Mouse (Mus musculus) left cerebral cortex, postnatal 36 days (tissue): Measurements from ENCODE around the gene Msmo1. TPM values are rescaled to one million over a fixed set of nuclear protein-coding genes. Genes with fewer than 3 reads are reported as not detected.

ENCODE experiments used
- DNase-seq, 2 experiments: peaks; one replicate each; pipeline ENCODE4 v3.0.0; 2021 to 2022; ENCODE audit warnings: low spot score in 2 of 2, mixed read lengths in 1 of 2
- intact Hi-C: fragments of 180-260 bp; cut with DNase I; formaldehyde crosslinking; loops from one replicate; pipeline ENCODE4 v1.15.1; 2025
- total RNA-seq, 2 experiments: library from RNA; stranded (reverse); gene quantifications; 2 replicates each; pipeline ENCODE4 v1.2.3; 2021

Msmo1 gene
- total RNA-seq, 2 experiments from 2014 or later = 87.9 to 94.2 TPM

- intact Hi-C loops = no loop called here
- no peak for DNase-seq
These were observed 10.4 kb downstream of the Msmo1 start for GRCm38 (mm10) chr8:64723206-64723605.

GRCm38 (mm10) chr8:64717868-64718267 lies 15.7 kb downstream of the Msmo1 start:
- no peak for DNase-seq
- intact Hi-C loops = no loop called here

GRCm38 (mm10) chr8:64712499-64712898 lies 21.1 kb downstream of the Msmo1 start:
- DNase-seq = no peak
- intact Hi-C loops = no loop called here

GRCm38 (mm10) chr8:64711544-64711943 lies 22.0 kb downstream of the Msmo1 start:
- DNase-seq = no peak
- intact Hi-C loops = no loop called here

GRCm38 (mm10) chr8:64707481-64707880 lies 26.1 kb downstream of the Msmo1 start:
- intact Hi-C loops = no loop called here

GRCm38 (mm10) chr8:64703191-64703590 lies 30.4 kb downstream of the Msmo1 start:
- intact Hi-C loops = no loop called here
- no peak for DNase-seq

More at GRCm38 (mm10) chr8:64707481-64707880, 26.1 kb downstream of the Msmo1 start:
- DNase-seq = no peak

GRCm38 (mm10) chr8:64692651-64693201 lies 40.9 kb downstream of the Msmo1 start, which contains the start of gene Cpe:
Cpe (minus strand) TSS chr8:64693054.
- peak; percentile 89 to 91 for DNase-seq
- intact Hi-C loops = loop anchor here (1.0 to 5.0 kb wide), 2 partner anchors 35 to 74 kb away; no protein-coding TSS in a partner anchor

- peak; percentile 23 to 35 for DNase-seq
- intact Hi-C loops = loop anchor here (1.0 to 5.0 kb wide), 2 partner anchors 34 to 73 kb away; no protein-coding TSS in a partner anchor
These were observed 41.8 kb downstream of the Msmo1 start for GRCm38 (mm10) chr8:64691591-64692401.

- intact Hi-C loops = loop anchor here (5.0 kb wide), 1 partner anchor 34 kb away; no protein-coding TSS in a partner anchor
- DNase-seq = no peak
These were observed 42.7 kb downstream of the Msmo1 start for GRCm38 (mm10) chr8:64690845-64691244.

GRCm38 (mm10) chr8:64690306-64690705 lies 43.3 kb downstream of the Msmo1 start:
- intact Hi-C loops = loop anchor here (5.0 kb wide), 1 partner anchor 33 kb away; no protein-coding TSS in a partner anchor
- DNase-seq = no peak

GRCm38 (mm10) chr8:64688741-64689140 lies 44.9 kb downstream of the Msmo1 start:
- DNase-seq = no peak
- intact Hi-C loops = no loop called here

GRCm38 (mm10) chr8:64688161-64688560 lies 45.4 kb downstream of the Msmo1 start:
- intact Hi-C loops = no loop called here
- DNase-seq = no peak

- no peak for DNase-seq
- intact Hi-C loops = no loop called here
These were observed 51.1 kb downstream of the Msmo1 start for GRCm38 (mm10) chr8:64682501-64682900.

GRCm38 (mm10) chr8:64676381-64676780 lies 57.2 kb downstream of the Msmo1 start:
- no peak for DNase-seq
- intact Hi-C loops = no loop called here

- intact Hi-C loops = no loop called here
- no peak for DNase-seq
These were observed 58.5 kb downstream of the Msmo1 start for GRCm38 (mm10) chr8:64674951-64675585.

GRCm38 (mm10) chr8:64672920-64673319 lies 60.7 kb downstream of the Msmo1 start:
- intact Hi-C loops = no loop called here
- no peak for DNase-seq

GRCm38 (mm10) chr8:64671937-64672336 lies 61.7 kb downstream of the Msmo1 start:
- no peak for DNase-seq
- intact Hi-C loops = no loop called here
